Mouse (Mus musculus) olfactory bulb, adult 2 months (tissue): ENCODE results near the gene Tspan5. TPM values are rescaled to one million over a fixed set of nuclear protein-coding genes. Genes with fewer than 3 reads are reported as not detected.

Experiments
- H3K27ac ChIP-seq: fragments of 200-500 bp; 2 replicates; pipeline ENCODE4 v1.5.1; 2012; ENCODE audit warnings: low read depth, low read length; ENCODE audit not compliant: insufficient read depth
- H3K4me1 ChIP-seq: fragments of 200-500 bp; 2 replicates; pipeline ENCODE4 v1.6.1; 2012; ENCODE audit warnings: low read length; ENCODE audit not compliant: control insufficient read depth, insufficient read depth
- H3K4me3 ChIP-seq: fragments of 200-500 bp; 2 replicates; pipeline ENCODE4 v1.5.1; 2012; ENCODE audit warnings: mild to moderate bottlenecking, low read depth, low read length, moderate library complexity; ENCODE audit not compliant: insufficient read depth
- CTCF ChIP-seq: fragments of 200-500 bp; IDR thresholded peaks from 2 replicates; pipeline ENCODE4 v1.5.1; 2012; ENCODE audit warnings: low read depth, mild to moderate bottlenecking, low read length, moderate library complexity; ENCODE audit not compliant: insufficient read depth
- POLR2A ChIP-seq: fragments of 200-500 bp; IDR thresholded peaks from 2 replicates; pipeline ENCODE4 v1.6.1; 2012; ENCODE audit warnings: mild to moderate bottlenecking, low read depth, low read length, moderate library complexity; ENCODE audit not compliant: insufficient read depth
- WGBS: fragments of 180-500 bp; shearing (Covaris S2); methylation state at CpG from one replicate; pipeline ENCODE4 v1.1.7; 2018; 5-methylcytosine and 5-hydroxymethylcytosine counted together
- polyA plus RNA-seq: library from polyadenylated mRNA; stranded (reverse); fragments of >200 nt; gene quantifications from 2 replicates; pipeline ENCODE4 v1.2.4, GENCODE M21; 2012; ENCODE audit warnings: low replicate concordance; ENCODE audit not compliant: missing spikeins, insufficient read depth, insufficient read length

Tspan5 gene
- polyA plus RNA-seq, 1 experiment: not detected

- Histone ChIP-seq H3K27ac (no peak overlapping the region), H3K4me3 (no peak overlapping the region), H3K4me1 (peaks cover 3% of the 10 kb centered on the region; the same call in 1 of the 2 replicates)
- WGBS: 74% methylated on average over 5 of the region's 5 CpGs
- TF ChIP-seq CTCF (no peak), POLR2A (no peak)
Measured at GRCm38 (mm10) chr3:138886121-138886520, 144.1 kb downstream of the Tspan5 start.

- TF ChIP-seq CTCF (no peak), POLR2A (no peak)
- 76% methylated on average over 4 of the region's 4 CpGs for WGBS
- Histone ChIP-seq H3K4me3 (no peak overlapping the region), H3K27ac (no peak overlapping the region), H3K4me1 (peaks cover 6% of the 10 kb centered on the region)
Measured at GRCm38 (mm10) chr3:138889214-138889613, 147.2 kb downstream of the Tspan5 start.

- no peak overlapping the region for H3K4me3 ChIP-seq
- whole genome bisulfite sequencing: 78% methylated on average over 10 of the region's 10 CpGs
- TF ChIP-seq CTCF (no peak), POLR2A (no peak)
- no peak overlapping the region for H3K27ac ChIP-seq
- H3K4me1 ChIP-seq: peaks cover 6% of the 10 kb centered on the region
Measured at GRCm38 (mm10) chr3:138889769-138890295, 147.8 kb downstream of the Tspan5 start.

GRCm38 (mm10) chr3:138893520-138893919 lies 151.5 kb downstream of the Tspan5 start:
- H3K27ac ChIP-seq: no peak overlapping the region
- WGBS: 49% methylated on average over 5 of the region's 5 CpGs
- H3K4me3 ChIP-seq: no peak overlapping the region
- TF ChIP-seq CTCF: no peak
- H3K4me1 ChIP-seq: peaks cover 6% of the 10 kb centered on the region

GRCm38 (mm10) chr3:138897500-138897899 lies 155.5 kb downstream of the Tspan5 start:
- Histone ChIP-seq H3K27ac (no peak overlapping the region), H3K4me3 (no peak overlapping the region), H3K4me1 (peaks cover 13% of the 10 kb centered on the region)
- TF ChIP-seq POLR2A: no peak
- TF ChIP-seq CTCF: no peak
- 72% methylated on average over 11 of the region's 11 CpGs for WGBS

GRCm38 (mm10) chr3:138898055-138898454 lies 156.1 kb downstream of the Tspan5 start:
- WGBS: 96% methylated on average over 8 of the region's 8 CpGs
- no peak for TF ChIP-seq CTCF
- TF ChIP-seq POLR2A: no peak
- Histone ChIP-seq H3K27ac (no peak overlapping the region), H3K4me1 (peaks cover 13% of the 10 kb centered on the region), H3K4me3 (no peak overlapping the region)

- WGBS: 34% methylated on average over 9 of the region's 9 CpGs
- peaks cover 13% of the 10 kb centered on the region for H3K4me1 ChIP-seq
- no peak overlapping the region for H3K4me3 ChIP-seq
- H3K27ac ChIP-seq: peak overlapping the region; percentile 61
- no peak for TF ChIP-seq CTCF
- no peak for TF ChIP-seq POLR2A
Measured at GRCm38 (mm10) chr3:138900571-138901141, 158.7 kb downstream of the Tspan5 start.

GRCm38 (mm10) chr3:138905678-138906077 lies 163.7 kb downstream of the Tspan5 start:
- H3K27ac ChIP-seq: no peak overlapping the region
- TF ChIP-seq CTCF: no peak
- TF ChIP-seq POLR2A: no peak
- H3K4me3 ChIP-seq: no peak overlapping the region
- WGBS: 40% methylated on average over 7 of the region's 7 CpGs
- H3K4me1 ChIP-seq: peaks cover 10% of the 10 kb centered on the region

GRCm38 (mm10) chr3:138906112-138906880 lies 164.3 kb downstream of the Tspan5 start:
- TF ChIP-seq POLR2A (no peak), CTCF (peak; percentile 77)
- Histone ChIP-seq H3K27ac (no peak overlapping the region), H3K4me3 (no peak overlapping the region), H3K4me1 (peaks cover 4% of the 10 kb centered on the region)
- 28% methylated on average over 17 of the region's 17 CpGs for WGBS
